Mouse (Mus musculus): Measurements from ENCODE around the gene Anks1b. TPM values are rescaled to one million over a fixed set of nuclear protein-coding genes. Genes with fewer than 3 reads are reported as not detected.

Gene Anks1b
- total RNA-seq, 2 experiments from 2014 or later, result 0.33 to 0.40 TPM

DNA sequence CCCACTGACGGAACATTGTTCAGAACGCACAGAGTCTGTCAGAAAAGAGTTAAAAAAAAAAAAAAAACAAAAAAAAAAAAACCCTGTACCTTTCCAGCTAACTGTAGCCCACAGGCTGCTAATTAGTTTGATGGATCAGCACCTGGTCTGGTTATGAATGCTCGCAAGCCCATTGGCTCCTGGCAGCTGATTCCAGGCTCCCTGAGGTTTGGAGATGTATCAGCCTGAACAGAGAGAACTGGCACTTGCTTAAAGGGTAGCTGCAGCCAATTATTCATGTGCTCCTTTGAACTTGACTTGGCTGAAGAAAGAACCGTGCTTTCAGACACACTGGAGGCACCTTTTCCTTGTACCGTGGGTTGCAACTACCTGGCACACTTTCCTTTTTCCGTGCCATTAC, 941.1 kb downstream of the Anks1b start:
- DNase-seq, result no peak

DNA sequence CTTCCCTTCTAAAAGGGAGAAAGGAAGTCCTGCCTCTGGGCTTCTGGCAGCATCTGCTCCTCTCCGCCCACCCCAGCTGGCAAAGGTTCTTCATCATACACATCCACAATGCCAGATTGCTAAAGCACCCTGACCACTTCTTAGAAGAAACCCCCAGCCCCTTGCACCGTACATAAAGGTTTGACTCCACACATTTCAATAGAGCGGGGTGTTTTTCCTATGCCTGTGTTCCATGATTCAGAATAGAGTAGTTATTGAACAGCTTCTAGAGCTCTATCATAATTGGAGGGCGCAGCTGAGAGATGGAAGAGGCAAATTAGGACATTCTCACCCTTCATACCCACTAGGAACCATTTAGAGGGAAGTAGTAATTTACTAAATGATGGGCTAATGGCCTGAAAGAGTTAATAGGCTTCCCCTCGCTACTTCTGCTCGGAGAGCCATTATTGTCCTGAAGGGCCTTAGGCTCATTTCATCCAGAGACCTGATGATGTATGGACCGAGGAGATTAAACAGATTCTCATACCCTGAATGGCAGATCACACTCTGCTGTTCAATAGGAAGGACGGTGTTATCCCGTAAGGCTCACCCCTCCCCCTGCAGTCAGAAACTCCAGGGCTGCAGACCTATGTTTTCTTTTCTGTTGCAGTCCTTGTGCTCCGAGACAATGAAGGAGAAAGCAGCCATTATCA, 945.1 kb downstream of the Anks1b start:
- no peak for DNase-seq

GRCm38 (mm10) chr10:90823438-90823837, 950.1 kb downstream of the Anks1b start:
- no peak for DNase-seq

DNA sequence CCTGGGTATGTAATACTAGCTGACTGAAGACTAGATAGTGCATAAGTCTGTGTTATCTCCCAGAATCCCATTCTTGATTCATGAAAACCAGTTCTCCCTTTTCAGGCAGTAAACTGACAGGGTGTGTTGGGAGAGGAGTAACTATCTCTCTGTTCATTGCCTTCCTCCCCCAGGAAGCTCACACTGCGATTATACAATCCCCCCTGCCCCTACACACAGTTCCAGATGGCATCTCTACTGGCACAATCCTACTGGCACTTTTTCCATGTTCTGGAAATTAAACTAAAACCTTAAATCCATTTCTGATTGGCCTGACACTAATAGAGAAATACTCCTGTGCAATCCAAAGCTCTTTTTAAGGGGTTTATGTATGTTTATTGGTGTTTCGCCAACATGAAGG, 951.4 kb downstream of the Anks1b start:
- no peak for DNase-seq

GRCm38 (mm10) chr10:90826939-90827338, 953.6 kb downstream of the Anks1b start:
- DNase-seq, result peak in 1 of 2 experiments; percentile 13

DNA sequence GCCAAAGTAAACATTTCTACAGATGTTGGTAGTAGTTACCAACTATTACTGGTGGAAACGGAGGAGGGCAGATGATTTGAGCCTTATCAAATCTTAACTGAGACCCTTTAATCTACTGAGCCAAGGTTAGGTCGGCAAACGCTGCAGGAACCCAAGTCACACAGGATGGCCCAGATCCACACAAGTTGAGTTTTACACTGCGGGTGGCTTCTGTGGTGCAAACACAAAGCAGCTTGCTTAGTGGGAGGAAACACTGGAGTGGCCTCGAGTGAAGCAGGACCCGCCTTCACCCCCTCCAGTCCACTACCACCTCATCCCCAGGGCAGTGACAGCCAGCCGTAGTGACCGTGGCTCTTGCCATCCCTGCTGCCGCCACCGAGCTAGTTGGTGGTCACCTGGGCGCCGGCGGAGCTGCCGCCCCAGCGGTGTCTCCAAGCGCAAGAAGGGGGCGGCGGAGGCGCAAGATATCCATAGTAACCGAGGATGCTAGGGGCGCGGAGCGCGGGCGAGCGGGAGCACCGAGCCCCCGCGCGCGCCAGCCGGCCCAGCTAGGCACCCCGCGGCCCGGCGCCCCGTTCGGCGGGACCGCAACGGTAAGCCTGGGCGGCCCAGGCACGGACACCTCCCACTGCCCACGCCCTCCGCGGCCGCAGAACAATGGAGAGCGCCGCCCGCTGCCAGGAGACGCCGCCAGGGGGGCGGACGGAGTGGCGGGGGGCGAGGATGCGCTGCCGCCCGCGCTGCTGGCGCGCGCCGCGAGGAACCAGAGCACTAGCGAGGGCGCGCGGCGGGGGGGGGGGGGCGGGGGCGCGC, 955.5 kb downstream of the Anks1b start:
- no peak for DNase-seq

GRCm38 (mm10) chr10:90829394-90830267, 956.3 kb downstream of the Anks1b start:
- DNase-seq, result peak in 1 of 2 experiments; percentile 3

GRCm38 (mm10) chr10:90830268-90830585, 956.9 kb downstream of the Anks1b start:
- DNase-seq, result no peak

DNA sequence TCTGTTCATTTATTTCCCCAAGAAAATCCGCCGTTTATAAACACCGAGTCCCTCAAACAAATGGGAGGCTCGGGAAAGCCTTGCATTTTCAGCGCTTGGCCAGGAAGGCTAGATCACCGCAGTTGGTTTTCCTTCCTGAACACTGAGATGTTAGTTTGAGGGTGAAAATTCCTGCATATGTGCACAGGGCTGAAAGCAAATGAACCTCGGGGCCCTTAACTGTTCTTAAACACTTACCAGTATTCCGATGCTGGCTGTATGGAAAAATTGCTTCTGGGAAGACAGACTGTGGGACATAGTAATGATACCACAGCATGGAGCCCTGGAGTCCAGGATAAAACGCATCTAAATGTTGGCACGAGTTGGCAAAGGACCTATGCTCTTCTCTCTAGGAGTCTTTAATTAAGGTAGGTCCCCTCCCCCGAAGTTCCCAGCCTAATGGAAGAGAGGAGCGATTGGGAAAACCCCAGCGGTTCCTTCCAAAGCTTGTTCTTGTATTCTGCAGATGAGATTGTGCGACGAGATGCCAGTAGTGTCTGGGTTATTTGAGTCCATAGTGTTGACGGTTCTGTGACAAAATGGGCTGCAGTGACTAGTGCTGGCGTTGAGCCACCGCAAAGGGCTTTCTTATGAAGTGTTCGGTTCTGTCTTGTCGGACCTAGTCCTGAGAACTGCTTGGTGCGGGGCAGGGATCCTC, 957.4 kb downstream of the Anks1b start:
- no peak for DNase-seq

- DNase-seq, result no peak
Observed at GRCm38 (mm10) chr10:90831288-90831626, 957.9 kb downstream of the Anks1b start.

DNA sequence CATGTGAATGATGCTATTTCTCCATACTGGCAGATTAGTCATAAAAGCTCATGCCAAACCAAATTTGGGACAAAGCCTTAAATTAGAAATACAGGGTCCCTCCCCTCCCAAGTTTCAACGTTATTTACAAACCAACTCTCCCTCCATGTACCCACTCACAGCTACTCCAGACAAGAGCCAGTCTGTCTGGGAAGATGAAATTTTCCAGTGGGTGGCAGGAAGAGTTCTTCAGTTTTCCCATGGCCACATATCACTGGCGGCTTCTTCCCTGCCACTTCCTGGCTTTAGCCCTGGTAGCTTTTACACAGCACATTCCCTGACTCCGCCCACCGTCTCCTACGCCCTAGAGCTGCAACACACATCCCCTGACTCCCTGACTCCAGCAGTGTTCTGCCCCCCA, 961.0 kb downstream of the Anks1b start:
- DNase-seq, result no peak

- DNase-seq, result no peak
Observed at GRCm38 (mm10) chr10:90835195-90835594, 961.9 kb downstream of the Anks1b start.

GRCm38 (mm10) chr10:90839611-90840335, 966.5 kb downstream of the Anks1b start:
- no peak for DNase-seq

DNA sequence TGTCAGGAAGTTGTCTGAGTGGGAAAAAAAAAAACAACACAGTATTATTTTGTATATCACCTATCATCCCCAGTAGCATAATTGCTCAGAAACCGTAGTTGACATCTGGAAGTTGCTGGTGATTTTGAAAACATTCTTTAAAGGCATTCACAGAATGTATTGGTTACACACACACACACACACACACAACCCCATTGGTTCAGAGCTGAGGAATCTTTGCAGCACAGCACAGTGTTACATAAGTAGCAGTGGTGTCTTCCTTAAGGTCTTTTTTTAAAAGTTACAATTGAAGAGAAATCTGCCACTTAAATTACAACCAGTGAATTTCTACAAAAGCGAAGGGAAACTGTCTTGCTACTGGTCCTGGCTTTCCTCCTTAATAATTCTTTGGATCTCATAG, 969.1 kb downstream of the Anks1b start:
- no peak for DNase-seq

- no peak for DNase-seq
Observed at GRCm38 (mm10) chr10:90851077-90851476, 977.8 kb downstream of the Anks1b start.

DNA sequence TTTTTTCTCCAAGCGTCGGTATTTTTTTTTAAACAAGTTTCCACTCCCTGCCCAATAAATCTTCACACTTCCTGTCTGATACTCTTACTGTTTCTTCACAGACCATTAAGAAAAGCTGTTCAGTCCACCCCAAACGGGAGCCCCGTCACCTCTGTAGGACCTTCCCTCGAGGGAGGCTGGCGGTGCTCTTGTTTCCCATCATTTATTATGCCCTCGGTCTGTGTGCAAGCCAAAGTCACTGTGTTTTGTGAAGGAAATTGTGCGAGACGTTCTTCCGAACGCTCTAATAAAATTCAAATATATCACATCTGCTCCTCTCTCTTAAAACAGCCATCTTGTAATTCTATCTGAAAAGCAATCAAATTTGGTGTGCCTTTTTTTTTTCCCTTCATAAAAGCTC, 978.7 kb downstream of the Anks1b start:
- no peak for DNase-seq

- no peak for DNase-seq
Observed at GRCm38 (mm10) chr10:90852432-90852831, 979.1 kb downstream of the Anks1b start.

GRCm38 (mm10) chr10:90856668-90857067, 983.4 kb downstream of the Anks1b start:
- no peak for DNase-seq

DNA sequence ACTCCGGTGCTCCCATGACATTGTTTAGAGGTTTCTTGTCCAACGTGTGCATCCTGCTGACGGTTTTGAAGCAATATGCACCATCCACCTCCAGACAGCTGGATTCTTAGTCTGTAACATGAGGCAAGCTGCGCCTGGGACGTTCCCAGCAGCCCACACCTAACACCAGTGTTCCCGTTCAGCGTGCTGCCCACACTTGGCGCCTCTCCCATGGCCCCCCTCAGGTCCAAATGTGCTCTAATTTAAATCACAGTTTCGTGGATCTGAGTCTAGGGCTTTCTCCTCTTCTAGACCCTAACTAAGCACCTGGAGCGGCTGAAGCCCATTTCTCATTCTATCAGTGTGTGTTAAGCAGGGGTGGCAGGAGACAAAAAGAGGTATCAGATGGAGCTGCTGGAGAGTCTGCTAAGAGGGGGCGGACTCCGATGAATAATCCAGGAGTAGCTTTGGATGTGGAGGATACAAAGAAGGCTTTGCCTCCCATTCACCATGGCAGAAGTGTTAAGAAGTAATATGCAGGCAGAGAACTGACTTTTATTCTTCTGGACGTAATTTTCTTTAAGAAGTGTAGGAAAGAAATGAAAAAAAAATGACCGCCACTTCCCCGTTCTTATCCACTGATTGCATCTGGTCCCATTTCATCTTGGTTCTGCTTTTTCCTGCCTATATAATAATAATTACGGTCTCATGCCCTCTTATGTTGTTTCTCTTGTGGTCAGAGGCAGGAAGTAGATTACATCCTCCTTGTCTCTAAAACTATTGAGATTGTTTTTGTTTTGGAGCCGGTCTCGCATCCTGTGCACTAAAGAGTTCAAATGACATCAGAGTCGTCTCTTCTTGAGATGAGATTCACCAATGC, 986.6 kb downstream of the Anks1b start:
- DNase-seq, result no peak

GRCm38 (mm10) chr10:90863881-90864598, 990.7 kb downstream of the Anks1b start:
- no peak for DNase-seq

Data from heart, adult 18-20 months (tissue).